Mouse (Mus musculus) heart, postnatal 0 days (tissue): ENCODE measurements around the gene Shank3.

Experiments
- CTCF ChIP-seq: IDR thresholded peaks from 2 replicates; pipeline ENCODE4 v1.5.1; 2016; ENCODE audit warnings: antibody characterized with exemption, control low read depth, low read depth
- EP300 ChIP-seq: IDR thresholded peaks from 2 replicates; pipeline ENCODE4 v1.6.1; 2016; ENCODE audit warnings: antibody characterized with exemption, low read depth

DNA sequence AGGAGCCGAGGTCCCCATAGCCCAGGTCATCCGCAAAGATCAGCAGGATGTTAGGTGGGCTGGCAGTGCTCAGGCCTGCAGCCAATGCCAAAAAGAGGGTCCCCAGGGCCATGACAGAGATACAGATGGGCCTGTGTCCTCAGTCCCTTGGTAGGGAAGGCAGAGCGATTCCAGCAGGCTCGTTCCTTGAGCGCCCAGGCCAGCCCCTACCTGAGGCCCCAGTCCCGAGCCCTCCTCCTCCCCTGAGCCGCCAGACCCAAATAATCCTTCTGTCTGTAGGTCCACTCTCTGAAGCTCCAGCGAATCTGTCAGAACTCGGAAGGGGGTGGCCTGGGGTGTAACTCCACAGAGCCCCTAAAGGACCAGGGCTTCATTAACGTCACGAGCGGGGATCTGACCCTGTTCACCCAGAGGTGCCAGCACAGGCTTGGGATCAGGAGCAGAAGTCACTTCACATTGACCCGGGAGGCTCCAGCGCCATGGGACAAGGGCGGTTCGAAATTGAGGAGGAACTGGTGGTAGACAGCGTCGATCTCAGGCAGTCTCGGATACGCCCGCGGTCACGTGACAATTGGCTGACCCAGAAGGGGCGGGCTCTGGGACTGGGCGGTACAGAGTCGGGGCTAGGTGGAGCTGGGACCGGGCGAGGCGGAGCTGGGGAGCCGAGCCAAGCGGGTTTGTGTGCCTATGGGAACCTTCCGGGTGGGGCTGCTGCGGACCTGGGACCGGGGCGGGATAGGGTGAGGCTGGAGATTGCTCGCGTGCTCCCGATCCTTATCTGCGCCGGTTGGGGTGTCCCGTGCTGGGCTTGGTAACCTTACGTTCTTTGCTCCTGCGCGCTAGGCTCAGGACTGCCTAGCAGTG, 23.6 kb upstream of the Shank3 start:
- peak; percentile 6; the same call in 1 of the 2 replicates for TF ChIP-seq CTCF
- no peak for TF ChIP-seq EP300
